Mouse (Mus musculus) cerebral cortex, adult 2 months (tissue): Measurements from ENCODE around the gene Gm20388.

Experiments used
- WGBS: fragments of 180-500 bp; shearing (Covaris S2); methylation state at CpG from one replicate; pipeline ENCODE4 v1.1.7; 2018; 5-methylcytosine and 5-hydroxymethylcytosine counted together

Gene Gm20388

DNA sequence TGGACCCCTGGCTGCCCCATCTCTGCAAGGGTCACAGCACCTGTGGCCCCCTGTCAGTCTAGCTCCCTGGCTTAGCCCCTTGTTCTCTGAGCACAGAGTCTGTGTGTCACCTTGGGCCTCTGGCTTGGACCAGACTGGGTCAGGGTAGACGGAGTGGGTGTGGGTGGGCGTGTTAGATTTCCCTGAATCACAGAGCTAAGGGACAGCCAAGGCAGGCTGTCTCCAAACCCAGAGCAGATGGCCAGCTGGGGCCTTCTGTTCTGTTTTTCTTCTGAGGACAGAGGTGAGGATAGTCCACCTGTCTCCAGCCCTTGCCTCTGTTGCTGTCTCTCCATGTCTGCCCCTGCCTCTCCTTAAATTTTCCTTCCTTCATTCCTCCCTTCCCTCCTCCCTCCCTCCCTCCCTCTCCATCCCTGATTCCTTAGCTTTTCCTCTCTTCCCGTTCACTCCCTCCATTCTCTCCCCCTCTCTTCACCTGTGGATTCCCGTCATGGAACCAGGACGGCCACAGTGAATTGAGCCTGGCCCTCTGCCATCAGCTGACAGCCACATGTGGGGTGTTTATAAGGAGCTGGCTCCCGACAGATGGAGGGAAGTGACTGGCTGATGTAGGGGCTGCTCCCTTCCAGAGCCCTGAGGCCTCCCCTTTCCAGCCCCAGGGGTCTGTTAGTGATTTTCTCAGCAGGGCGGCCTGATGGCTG, 1852.5 kb downstream of the Gm20388 start:
- WGBS = 33% methylated on average over 7 of the region's 7 CpGs

DNA sequence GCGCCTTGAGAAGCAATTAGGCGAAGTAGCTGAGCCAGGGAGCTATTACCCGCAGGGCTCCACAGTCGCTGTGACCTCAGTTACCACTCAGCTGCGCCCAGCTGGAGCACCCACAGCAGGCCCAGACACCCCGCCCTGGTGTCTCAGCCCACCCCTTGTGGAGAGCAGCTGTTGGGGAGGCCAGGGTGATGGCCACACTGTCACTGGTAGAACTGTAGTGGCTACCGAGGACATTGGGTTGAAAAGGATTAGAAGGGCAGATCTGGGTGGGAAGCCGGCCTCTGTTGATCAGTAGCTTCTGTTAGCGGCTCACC, 1853.0 kb downstream of the Gm20388 start:
- WGBS = 64% methylated on average over 9 of the region's 9 CpGs

DNA sequence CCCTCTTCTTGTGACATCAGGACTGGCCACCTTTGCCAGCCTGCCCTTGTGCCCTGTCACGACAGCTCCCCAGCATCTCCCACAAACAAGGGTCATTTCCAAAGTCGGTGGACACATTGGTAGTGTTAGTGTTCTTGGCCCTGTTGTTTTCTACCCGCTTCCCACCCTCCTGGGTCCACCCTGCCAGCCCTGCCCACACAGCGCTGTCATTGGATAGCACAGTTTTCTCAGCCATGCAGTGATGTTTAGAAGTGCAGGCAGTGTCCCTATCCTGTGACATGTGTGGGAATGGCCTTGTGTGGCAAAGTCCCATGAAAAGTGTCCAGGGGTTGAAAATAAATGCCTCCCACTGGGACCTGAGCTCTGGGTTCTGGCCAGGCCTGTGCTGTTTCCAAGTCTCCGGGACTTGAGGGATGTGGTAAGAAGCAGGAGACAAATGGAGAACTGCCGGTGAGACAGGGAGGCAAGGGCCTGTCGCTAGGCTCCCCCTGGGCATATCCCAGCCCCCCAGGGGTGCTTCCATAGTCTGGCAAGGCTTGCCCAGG, 1855.0 kb downstream of the Gm20388 start:
- 47% methylated on average over 7 of the region's 7 CpGs for WGBS

DNA sequence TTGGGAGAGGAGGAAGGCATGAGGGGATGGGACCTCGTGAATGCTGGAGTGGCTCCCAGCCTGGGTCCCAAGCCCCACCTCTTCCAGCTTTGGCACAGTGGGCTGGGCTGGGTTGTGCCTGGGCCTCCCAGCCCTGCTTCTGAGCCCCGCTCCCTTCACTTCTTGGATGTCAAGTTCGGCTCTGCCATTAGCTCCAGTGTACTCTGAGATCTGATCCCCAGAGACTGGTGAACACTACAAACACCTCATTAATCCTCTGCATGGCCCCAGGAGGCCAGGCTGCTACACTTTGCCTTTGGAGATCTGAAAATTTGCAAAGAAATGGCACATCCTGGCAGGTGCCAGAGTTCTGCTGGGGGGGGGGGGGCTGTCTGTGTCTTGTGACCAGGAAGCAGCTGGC, 1858.5 kb downstream of the Gm20388 start:
- WGBS = 60% methylated on average over 3 of the region's 3 CpGs

DNA sequence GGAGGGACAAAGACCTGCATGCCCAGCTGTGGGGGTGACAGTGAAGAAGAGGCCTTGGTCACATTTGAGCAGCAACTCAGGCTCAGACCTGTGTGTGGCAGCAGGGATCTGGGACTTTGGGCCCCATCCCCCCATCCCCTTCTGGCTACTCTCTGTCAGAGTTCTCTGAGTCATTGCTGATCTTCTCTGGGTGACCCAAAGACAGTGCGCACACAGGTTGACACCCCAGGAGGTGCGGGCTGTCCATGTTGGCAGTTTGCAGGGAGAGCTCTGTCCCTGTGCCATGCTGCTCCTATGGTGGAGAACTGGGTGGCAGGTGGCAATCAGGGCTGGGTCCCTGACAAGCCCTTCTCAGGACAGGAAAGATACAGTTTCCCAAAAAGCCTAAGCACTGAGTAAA, 1859.0 kb downstream of the Gm20388 start:
- WGBS = 66% methylated on average over 2 of the region's 2 CpGs

DNA sequence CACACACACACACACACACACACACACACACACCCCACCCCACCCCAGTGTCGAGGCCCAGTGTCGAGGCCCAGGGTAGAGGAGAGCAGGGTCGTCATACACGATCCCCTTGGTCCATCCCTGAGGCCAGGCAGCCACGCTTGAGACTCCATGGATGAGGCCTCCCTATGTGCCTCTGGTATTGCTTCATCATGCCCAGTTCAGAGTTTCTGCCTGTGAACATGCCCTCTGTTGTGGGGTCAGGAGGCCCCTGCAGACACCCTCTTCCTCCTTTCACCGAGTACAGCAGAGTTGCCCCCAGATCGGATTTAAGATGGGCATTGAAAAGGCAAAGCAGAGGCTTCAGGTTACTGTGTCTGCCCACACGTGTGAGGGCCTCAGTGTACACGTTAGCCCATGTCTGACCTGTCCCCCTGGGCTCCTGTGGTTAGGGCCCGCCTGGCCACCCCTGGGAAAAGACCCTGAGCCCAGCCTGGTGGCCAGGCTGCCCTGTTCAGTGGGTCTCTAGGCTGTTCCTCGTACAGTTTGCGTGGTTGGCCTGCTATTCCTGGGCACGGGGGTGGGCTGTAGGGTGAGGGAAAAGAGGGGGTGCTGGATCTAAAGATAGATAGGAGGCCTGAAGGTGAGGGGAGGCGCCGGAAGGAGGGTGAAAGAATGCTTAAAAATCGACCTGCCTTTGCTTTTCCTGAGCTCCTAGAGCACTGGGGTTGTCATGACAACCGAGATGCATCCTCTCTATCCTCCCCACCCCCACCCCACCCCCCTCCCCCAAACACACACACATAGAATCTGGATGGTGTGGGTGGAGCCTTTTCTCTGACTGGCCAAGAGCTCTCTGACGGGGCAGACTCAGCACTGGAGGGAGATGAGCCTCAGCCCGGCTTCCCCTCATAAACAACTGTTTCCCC, 1860.5 kb downstream of the Gm20388 start:
- 30% methylated on average over 19 of the region's 19 CpGs for WGBS

DNA sequence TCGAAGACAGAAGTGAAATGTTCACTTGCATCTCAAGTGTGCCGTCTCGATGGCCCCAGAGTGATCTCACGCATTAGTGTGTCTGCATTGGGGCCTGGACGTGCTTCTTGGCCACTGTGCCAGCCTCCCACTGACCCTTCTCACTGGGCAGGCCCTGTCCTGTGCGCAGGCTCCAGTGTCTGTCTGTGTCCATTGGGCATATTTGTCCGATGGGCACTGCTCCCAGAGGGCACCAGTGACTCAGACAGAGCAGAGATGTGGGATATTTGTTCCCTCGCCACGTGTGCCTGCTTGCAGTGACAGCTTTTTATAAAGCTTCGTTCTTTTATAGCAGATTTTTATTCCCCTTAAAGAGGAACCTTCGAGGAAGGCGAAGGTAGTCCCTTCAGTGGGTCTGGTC, 1863.2 kb downstream of the Gm20388 start:
- WGBS = 69% methylated on average over 12 of the region's 12 CpGs

DNA sequence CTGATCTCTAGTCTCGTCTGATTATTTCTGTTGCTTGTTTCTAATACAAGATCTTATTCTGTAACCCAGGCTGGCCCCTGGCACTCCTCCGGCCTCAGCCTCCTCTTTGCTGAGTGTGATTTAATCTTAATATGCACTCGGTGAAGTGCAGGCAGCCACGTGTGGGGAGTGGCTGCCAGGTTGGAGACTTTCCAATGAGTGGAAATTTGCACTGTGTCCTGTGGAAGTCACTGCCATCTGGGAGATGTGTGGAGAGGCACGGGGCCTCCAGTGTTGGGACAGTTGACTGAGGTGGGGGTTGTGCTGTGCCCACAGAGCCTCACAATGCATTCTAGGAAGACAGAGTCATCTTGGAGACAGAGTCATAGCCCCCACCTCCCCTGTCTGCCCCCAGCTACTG, 1871.9 kb downstream of the Gm20388 start:
- WGBS = 24% methylated on average over 5 of the region's 5 CpGs

DNA sequence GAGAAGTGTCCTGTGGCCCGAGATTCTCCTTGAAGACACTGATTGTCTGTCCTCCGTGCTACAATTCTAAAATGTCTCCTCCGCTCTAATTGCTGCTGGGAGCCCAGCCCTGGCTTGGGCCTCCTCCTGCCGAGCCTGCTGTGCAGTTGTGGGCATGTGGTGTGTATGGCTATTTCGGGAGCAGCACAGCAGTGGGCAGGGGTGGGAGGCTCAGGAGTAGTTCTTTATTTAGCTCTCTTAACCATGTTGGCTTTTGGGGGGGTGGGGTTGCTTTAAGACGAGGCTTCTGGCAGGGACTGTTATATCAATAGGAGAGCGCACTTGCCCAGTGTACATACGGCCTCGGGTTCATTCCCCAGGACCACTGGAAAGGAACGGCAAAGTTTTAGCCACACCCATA, 1875.9 kb downstream of the Gm20388 start:
- 22% methylated on average over 10 of the region's 10 CpGs for WGBS

DNA sequence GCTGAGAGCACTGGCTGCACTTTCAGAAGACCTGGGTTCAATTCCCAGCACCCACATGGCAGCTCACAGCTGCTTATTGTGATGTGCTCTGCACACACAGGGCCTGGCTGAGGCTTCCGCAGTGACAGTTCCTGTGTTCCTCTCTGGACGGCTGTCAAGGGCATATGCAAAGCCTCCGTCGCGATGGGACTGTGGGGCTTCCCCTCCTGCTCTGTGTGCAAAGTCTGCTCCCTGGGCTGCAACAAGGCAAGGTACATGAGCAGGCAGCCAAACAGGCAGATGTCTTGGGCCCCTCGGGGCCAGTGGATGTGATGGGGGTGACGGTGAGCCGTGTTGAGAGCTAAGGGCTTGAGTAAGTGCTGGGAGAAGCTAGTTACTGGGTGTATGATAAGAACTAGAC, 1878.1 kb downstream of the Gm20388 start:
- 73% methylated on average over 8 of the region's 8 CpGs for WGBS

DNA sequence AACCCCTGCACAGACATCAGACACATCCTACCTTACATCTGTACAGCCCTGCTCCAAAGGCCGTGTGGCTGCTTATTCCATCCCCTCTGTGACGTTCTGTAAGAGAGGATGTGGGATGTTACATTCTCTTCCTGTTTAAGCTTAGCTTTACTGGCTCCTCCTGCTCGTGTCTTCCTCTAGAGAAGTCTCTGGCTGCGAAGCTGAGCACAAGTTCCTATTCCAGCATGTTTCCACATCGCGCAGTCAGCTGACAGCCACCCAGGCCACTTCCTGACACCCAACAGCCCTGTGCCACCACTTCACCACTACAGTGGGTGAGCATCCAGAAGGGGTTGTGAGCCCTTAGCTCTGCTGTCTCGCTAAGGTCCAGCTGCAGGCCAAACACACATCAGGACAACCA, 1881.5 kb downstream of the Gm20388 start:
- 31% methylated on average over 7 of the region's 7 CpGs for WGBS

DNA sequence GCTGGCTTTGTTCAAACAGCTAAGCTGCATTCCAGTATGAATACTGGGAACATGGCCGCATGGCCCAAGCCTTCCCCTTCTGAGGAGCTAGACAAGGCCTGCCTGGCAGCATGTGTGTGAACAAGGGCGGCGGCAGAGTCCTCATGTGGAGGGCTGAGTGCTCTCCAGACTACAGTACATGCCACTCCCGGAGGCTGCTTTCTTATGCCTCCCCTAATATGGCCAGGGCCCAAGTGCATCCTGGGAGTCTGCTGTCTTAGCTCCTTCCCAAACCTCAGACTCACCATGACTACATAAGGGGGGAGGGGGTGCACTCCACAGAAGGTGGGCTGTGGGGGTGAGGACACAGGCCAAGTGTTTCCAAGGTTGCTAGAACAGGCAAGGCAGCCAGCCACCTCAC, 1882.0 kb downstream of the Gm20388 start:
- 53% methylated on average over 4 of the region's 4 CpGs for WGBS

DNA sequence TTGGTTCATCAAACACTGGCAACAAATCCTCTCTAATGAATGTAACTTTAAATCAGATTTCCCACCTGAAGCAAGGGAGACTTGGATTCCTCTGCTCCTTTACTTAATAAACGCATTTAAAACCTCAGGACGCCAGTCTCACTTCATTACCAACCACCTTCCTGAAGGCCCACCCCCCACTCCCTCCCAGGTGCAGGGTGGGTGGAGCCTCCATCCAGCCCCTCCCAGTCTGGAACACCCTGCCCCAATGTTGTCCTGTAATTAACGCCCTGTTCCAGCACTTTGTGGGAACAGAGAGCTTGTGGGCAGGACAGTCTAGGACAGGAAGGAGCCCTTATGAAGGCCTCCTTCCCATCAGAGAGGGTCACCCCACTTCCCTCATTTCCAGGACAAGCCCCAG, 1883.5 kb downstream of the Gm20388 start:
- WGBS = 50% methylated on average over 3 of the region's 3 CpGs

DNA sequence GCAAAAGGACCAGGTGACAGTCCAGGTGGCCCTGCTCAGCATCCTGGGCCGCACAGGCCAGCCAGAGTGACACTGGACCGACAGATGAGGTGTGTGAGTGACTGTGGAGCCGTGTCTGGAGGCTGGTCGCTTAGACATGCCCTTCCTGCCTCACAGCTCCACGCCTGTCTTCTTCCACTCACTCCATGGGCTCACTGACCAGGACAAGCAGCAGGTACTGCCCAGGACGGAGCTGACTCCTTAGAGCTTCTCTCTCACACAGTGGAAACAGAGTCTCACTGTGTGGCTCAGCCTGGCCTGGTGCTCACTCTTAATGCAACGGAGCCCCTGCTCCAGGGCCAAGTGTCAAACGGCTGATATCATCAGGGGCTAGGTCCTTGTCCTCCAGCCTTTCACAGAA, 1884.8 kb downstream of the Gm20388 start:
- WGBS = 90% methylated on average over 8 of the region's 8 CpGs

DNA sequence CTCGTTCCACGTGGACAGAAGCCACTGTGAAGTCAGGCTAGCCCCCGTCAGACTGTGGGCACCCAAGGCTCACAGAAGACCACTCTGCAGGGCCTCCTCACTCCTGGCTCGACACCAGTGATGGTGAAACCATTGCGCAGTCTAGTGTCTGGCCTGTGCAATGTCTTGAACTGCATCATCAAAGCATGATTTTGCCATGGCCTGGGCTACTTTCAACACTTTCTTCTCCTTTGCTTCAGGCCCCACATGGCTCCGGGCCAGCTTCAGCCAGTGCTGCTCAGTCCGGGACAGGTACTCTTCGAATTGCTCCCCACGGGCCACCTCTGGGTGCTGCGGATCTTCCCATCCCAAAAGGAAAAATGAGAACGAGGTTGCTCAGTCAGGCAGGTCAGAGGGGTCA, 1885.8 kb downstream of the Gm20388 start:
- WGBS = 87% methylated on average over 11 of the region's 11 CpGs

DNA sequence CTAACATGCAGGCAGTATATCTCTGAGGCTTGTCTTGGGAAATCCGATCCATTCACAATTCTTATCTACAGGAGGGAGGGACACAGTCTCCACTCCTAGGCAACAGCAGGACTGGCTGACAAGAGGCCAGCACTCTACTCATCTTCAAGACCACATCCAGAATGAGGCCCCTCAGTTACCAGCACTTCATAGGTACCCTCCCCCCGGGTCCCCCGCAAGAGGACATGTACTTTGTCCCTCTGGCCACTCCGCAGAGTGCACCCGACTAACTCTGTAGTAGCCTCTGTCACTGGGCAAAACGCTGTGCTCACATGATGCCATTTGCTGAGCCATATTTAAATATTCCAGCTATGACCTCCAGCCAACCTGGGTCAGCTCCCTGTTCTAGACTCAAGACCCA, 1887.8 kb downstream of the Gm20388 start:
- WGBS = 94% methylated on average over 6 of the region's 6 CpGs

DNA sequence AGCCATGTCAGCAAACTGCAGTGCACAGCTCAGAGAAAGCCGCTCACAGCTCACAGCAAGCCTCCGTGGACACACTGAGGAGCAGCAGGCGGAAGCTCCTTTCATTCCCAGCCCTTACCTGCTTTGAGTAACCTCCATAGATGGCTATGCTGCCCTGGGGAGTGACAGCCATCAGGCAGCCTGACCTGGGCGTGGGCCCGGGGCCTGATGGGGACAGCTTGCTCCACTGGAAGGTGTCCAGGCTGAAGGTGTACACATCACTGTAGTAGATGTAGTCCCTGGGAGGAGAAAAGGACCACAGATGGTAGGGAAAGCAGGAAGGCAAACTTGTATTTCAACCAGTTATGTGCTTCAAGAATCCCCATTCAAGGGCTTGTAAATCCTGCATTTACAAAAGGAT, 1894.2 kb downstream of the Gm20388 start:
- WGBS = 92% methylated on average over 5 of the region's 5 CpGs

DNA sequence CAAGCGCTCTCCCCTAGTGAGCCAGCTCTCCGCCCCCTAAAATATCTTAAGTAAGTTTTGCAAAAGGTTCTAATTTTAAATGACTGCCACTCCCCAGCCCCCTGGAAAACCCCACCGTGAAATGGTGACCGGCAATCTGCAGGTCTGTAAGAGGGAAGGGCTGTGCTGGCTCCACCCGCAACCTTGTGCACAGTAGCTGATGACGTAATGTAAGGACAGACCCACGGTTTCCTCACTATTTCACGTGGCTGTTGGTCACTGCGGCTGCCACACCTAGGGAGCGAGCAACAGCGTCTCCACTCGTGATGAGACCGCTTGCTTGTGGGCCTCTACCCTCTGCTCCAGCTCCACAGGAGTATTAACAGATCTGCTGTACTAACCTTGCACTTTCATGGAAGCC, 1895.5 kb downstream of the Gm20388 start:
- WGBS = 81% methylated on average over 13 of the region's 13 CpGs

DNA sequence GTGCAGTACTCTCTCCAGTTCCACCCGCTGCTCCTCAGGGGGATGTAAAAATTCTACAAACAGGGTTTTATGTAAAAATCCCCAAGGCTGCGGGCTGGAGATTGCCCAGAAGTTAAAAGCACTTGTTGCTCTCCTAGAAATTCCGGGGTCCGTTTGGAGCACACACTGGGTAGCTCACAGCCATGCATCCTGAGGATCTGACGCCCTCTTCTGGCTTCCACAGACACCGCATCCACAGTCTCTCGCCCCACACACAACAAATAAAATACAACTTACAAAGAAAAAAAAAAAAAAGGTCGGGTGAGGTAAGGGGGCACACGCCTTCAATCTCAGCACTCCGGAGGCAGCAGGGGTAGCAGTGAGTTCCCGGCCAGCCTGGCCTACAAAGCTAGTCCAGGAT, 1897.4 kb downstream of the Gm20388 start:
- 75% methylated on average over 11 of the region's 11 CpGs for WGBS

DNA sequence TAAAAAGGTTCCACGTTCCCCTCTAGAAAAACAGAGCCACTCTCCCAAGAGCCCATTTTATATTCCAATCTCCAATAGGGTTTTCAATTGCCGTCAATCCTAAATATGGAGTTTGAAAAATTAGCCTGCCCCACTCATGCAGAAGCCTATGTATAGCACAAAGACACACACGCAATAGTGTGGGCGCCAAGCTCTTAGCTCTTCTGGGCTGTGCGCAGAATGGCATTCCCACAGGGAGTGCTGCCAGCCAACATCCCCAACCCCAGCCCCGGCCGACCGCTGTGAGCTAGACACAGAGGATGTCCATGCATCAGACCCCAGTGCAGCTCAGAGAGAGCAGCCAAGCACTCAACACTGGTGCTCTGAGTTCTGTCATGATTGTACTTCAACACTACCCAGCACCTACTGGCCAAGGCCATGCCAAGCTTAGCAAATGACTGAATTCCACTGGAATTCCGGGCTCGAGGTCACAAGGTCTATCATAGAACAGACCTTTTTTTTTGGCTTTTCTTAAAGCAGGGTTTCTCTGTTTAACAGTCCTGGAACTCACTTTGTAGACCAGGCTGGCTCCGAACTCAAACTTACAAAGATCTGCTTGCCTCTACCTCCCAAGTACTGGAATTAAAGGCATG, 1899.0 kb downstream of the Gm20388 start:
- whole genome bisulfite sequencing = 56% methylated on average over 11 of the region's 11 CpGs

DNA sequence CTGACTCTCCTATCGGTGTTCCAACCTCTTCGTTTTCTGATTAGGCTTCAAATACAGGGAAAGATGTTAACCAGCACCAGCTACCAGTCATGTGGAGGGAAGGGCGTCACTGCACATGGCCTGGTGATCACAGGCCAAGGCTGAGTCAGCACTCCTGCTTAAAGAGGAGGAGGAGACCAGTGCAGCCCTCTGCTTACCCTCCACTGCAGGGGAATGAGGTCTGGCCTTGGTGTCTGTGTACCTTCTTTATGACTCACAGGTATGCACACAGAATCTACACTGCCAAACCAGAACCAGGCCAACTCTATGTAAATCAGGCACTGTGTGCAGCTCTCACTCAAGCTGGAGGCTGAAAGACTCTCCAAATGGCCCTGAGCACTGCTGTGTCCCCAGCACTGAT, 1900.9 kb downstream of the Gm20388 start:
- 80% methylated on average over 3 of the region's 3 CpGs for WGBS

DNA sequence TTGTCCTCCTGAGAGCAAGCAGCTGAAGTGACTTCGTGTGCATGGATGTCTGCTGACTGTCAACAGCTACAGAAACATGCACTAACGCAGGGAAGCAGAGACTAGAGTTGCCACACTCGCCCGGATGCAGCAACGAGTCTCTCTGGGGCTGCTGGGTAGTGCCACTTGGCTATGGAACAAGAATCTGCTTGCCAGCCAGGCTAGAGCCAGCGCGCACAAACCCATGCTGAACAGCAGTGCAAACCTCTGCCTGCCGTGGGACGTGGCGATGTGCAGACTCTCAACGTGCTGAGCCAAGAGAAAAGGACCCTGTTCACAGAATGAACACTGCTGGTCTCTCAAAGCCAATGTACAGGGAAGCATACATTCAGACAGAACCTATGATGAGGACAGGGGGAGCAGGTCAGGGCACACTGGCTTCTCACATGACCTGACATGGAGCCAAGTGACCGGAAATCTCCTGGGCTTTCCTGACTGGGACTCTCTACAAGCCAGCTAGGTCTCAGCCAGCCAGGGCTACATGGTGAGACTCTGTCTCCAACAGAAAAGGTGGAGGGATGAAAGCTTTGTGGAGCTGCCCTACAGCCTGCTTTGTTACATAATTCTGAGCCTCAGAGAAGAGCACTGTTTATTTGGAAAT, 1901.4 kb downstream of the Gm20388 start:
- 54% methylated on average over 12 of the region's 12 CpGs for WGBS
